Comparison of ENCODE assay signal across 9 mouse cellular contexts in the genomic region with DNA sequence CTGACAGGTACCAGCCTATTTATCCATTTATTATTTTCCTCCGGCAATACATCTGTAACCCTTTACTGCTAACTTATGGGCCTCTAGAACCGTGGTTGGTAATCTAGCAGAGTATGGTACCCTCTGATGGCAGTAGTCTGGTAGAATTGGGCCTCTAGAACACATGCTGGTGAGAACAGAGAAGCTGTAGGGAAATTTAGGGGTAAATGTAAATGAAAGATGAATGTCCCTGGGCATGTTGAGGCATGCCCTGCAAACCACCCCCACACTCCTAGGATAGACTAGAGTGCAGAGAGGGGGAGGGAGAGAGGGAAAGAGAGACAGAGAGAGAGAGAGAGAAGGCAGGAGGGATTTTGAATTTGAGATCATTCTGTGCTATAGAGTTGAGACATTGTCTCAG. TPM values are rescaled to one million over a fixed set of nuclear protein-coding genes. Genes with fewer than 3 reads are reported as not detected.
DNase-seq lines count a peak whose midpoint lies in the region; ATAC-seq and TF ChIP-seq lines count a peak whose summit lies in the region.
"Had no signal": no experiment of that assay in that cellular context is flagged by ENCODE, and none has a peak within 500 bp of the region (broad histone marks: within the 10 kb centered on the region; RNA-seq: fewer than 3 reads in every experiment).

No protein-coding gene starts in this region.

- H3K4me2 ChIP-seq in kidney, embryonic 15.5 days, result peak overlapping the region; percentile 81
- peak overlapping the region; percentile 78 for H3K4me2 ChIP-seq in hindbrain, postnatal 0 days (ENCODE audit: low read depth, low read length)
- H3K4me2 ChIP-seq in midbrain, embryonic 16.5 days (ENCODE audit: low read length), result peak overlapping the region; percentile 62

- 42% methylated on average over 2 of the region's 2 CpGs for whole genome bisulfite sequencing in kidney, embryonic 15.5 days
- 35% methylated on average over 2 of the region's 2 CpGs for WGBS in kidney, adult 2 months
- 66% methylated on average over 2 of the region's 2 CpGs for WGBS in bone marrow, adult 2 months
- 41% methylated on average over 2 of the region's 2 CpGs for WGBS in hindbrain, postnatal 0 days
- WGBS in midbrain, embryonic 16.5 days, result 37% methylated on average over 2 of the region's 2 CpGs

- peaks cover 38% of the 10 kb centered on the region for H3K4me1 ChIP-seq in kidney, embryonic 15.5 days
- H3K4me1 ChIP-seq in kidney, adult 2 months (ENCODE audit: control insufficient read depth, insufficient read depth, low read length), result peaks cover 4% of the 10 kb centered on the region; the same call in 1 of the 2 replicates
- H3K4me1 ChIP-seq in bone marrow, adult 2 months (ENCODE audit: control insufficient read depth, insufficient read depth, low read length), result peaks cover 7% of the 10 kb centered on the region
- H3K4me1 ChIP-seq in hindbrain, postnatal 0 days (ENCODE audit: insufficient read depth, low read length), result no peaks in the 10 kb centered on the region
- H3K4me1 ChIP-seq in midbrain, embryonic 16.5 days (ENCODE audit: control insufficient read depth, insufficient read depth, low read length), result peaks cover 10% of the 10 kb centered on the region

- peaks cover 19% of the 10 kb centered on the region for H3K36me3 ChIP-seq in kidney, embryonic 15.5 days
- no peaks in the 10 kb centered on the region for H3K36me3 ChIP-seq in kidney, adult 2 months (ENCODE audit: control insufficient read depth, insufficient read depth, low read length)
- no peaks in the 10 kb centered on the region for H3K36me3 ChIP-seq in hindbrain, postnatal 0 days (ENCODE audit: insufficient read depth, low read length)
- no peaks in the 10 kb centered on the region for H3K36me3 ChIP-seq in midbrain, embryonic 16.5 days (ENCODE audit: control insufficient read depth, insufficient read depth, low read length)

- intact Hi-C loops in left cerebral cortex, postnatal 10 days (cut with DNase I), result no loop called here

- peak overlapping the region; percentile 62 for H3K9ac ChIP-seq in kidney, embryonic 15.5 days
- no peak overlapping the region for H3K9ac ChIP-seq in hindbrain, postnatal 0 days (replicated peaks; ENCODE audit: low read length)
- no peak overlapping the region for H3K9ac ChIP-seq in midbrain, embryonic 16.5 days (ENCODE audit: low read depth, low read length)

- ATAC-seq in kidney, embryonic 15.5 days (replicated peaks; ENCODE audit: low FRiP score), result no peak
- ATAC-seq in hindbrain, postnatal 0 days, result no peak
- ATAC-seq in midbrain, embryonic 16.5 days, result no peak

- TF ChIP-seq POLR2A in kidney, adult 2 months (IDR thresholded peaks at IDR 0.05; ENCODE audit: low read depth, low read length), result no peak
- no peak for TF ChIP-seq POLR2A in bone marrow, adult 2 months (IDR thresholded peaks at IDR 0.05; ENCODE audit: borderline replicate concordance, control insufficient read depth, low read depth, low read length)

- peak overlapping the region; percentile 79 for H3K4me3 ChIP-seq in kidney, embryonic 15.5 days (replicated peaks)
- no peak overlapping the region for H3K4me3 ChIP-seq in kidney, adult 2 months (ENCODE audit: insufficient read depth, low read depth, low read length)
- H3K4me3 ChIP-seq in bone marrow, adult 2 months (replicated peaks; ENCODE audit: control insufficient read depth, low read depth, low read length), result peak overlapping the region; percentile 93
- H3K4me3 ChIP-seq in hindbrain, postnatal 0 days (ENCODE audit: low read length), result peak overlapping the region; percentile 64
- H3K4me3 ChIP-seq in midbrain, embryonic 16.5 days (ENCODE audit: low read depth, low read length), result peak overlapping the region; percentile 55

- H3K27me3 ChIP-seq in kidney, embryonic 15.5 days, result no peaks in the 10 kb centered on the region
- H3K27me3 ChIP-seq in kidney, adult 2 months (replicated peaks; ENCODE audit: control insufficient read depth, insufficient read depth, low read length), result no peaks in the 10 kb centered on the region
- H3K27me3 ChIP-seq in hindbrain, postnatal 0 days (ENCODE audit: insufficient read depth, low read length), result no peaks in the 10 kb centered on the region
- no peaks in the 10 kb centered on the region for H3K27me3 ChIP-seq in midbrain, embryonic 16.5 days (ENCODE audit: control insufficient read depth, insufficient read depth, low read depth, low read length)

- no peaks in the 10 kb centered on the region for H3K9me3 ChIP-seq in kidney, embryonic 15.5 days (replicated peaks)
- H3K9me3 ChIP-seq in hindbrain, postnatal 0 days (ENCODE audit: low read length), result no peaks in the 10 kb centered on the region
- H3K9me3 ChIP-seq in midbrain, embryonic 16.5 days (replicated peaks; ENCODE audit: control insufficient read depth, low read length, poor library complexity, severe bottlenecking), result no peaks in the 10 kb centered on the region

- DNase-seq in kidney, adult 2 months, result no peak
- DNase-seq in hindbrain, postnatal 0 days (ENCODE audit: low spot score), result no peak
- no peak for DNase-seq in cerebellum, postnatal 4 days (ENCODE audit: low spot score in 2 of 2)
- no peak for DNase-seq in left cerebral cortex, postnatal 10 days (ENCODE audit: extremely low spot score in 1 of 2, low spot score in 2 of 2)
- no peak for DNase-seq in kidney, postnatal 14 days

- no peak for TF ChIP-seq CTCF in kidney, adult 2 months (conservative IDR thresholded peaks at IDR 0.05; ENCODE audit: insufficient read depth, insufficient read length, low read depth, low read length)
- no peak for TF ChIP-seq CTCF in bone marrow, adult 2 months (IDR thresholded peaks at IDR 0.05; ENCODE audit: control insufficient read depth, insufficient read depth, low read length)
- TF ChIP-seq CTCF in hindbrain, postnatal 0 days (IDR thresholded peaks at IDR 0.05; ENCODE audit: low read depth), result no peak

- H3K27ac ChIP-seq in kidney, embryonic 15.5 days, result no peak overlapping the region
- H3K27ac ChIP-seq in kidney, adult 2 months (ENCODE audit: insufficient read depth, low read depth, low read length), result no peak overlapping the region
- H3K27ac ChIP-seq in bone marrow, adult 2 months (ENCODE audit: control insufficient read depth, insufficient read depth, low read depth, low read length, poor library complexity), result no peak overlapping the region
- no peak overlapping the region for H3K27ac ChIP-seq in hindbrain, postnatal 0 days
- H3K27ac ChIP-seq in midbrain, embryonic 16.5 days (ENCODE audit: low read length), result no peak overlapping the region

RNA-seq across cellular contexts. Expression of gene Psrc1, which starts 0.8 kb away (rescaled TPM):
- polyA plus RNA-seq in kidney, embryonic 15.5 days (2015; fragmentation: Nextera tagmentation; extraction: Ambion mirVana), result 47.2 and 48.8 TPM in 2 replicates
- polyA plus RNA-seq in kidney, adult 2 months (2012; rRNA removed), result 1.6 and 1.7 TPM in 2 replicates
- 15.9 and 43.2 TPM in 2 replicates for polyA plus RNA-seq in bone marrow, adult 2 months (2011; ENCODE audit: insufficient read depth, insufficient read length, low replicate concordance, missing spikeins)
- total RNA-seq in hindbrain, postnatal 0 days (2014; rRNA removed), result 11.0 and 15.0 TPM in 2 replicates
- 8.4 and 11.0 TPM in 2 replicates for polyA plus RNA-seq in hindbrain, postnatal 0 days (2015; fragmentation: Nextera tagmentation; extraction: Ambion mirVana)
- polyA plus RNA-seq in midbrain, embryonic 16.5 days (2015; fragmentation: Nextera tagmentation; extraction: Ambion mirVana), result 3.9 and 5.2 TPM in 2 replicates
- 1 to 10 TPM; 6.9 to 10.0 TPM for total RNA-seq in left cerebral cortex, postnatal 10 days (2021)

RNA-seq across cellular contexts. Expression of gene Mybphl, which starts 19.7 kb away (rescaled TPM):
- not detected in 2 replicates for polyA plus RNA-seq in kidney, embryonic 15.5 days (2015; fragmentation: Nextera tagmentation; extraction: Ambion mirVana)
- 0.06 TPM in 1 of 2 replicates, not detected in the other for polyA plus RNA-seq in kidney, adult 2 months (2012; rRNA removed)
- not detected in 2 replicates for polyA plus RNA-seq in bone marrow, adult 2 months (2011; ENCODE audit: insufficient read depth, insufficient read length, low replicate concordance, missing spikeins)
- 0.36 TPM in 1 of 2 replicates, not detected in the other for total RNA-seq in hindbrain, postnatal 0 days (2014; rRNA removed)
- polyA plus RNA-seq in hindbrain, postnatal 0 days (2015; fragmentation: Nextera tagmentation; extraction: Ambion mirVana), result 0.11 and 0.19 TPM in 2 replicates
- polyA plus RNA-seq in midbrain, embryonic 16.5 days (2015; fragmentation: Nextera tagmentation; extraction: Ambion mirVana), result not detected in 2 replicates
- total RNA-seq in left cerebral cortex, postnatal 10 days (2021), result not detected
- polyA plus RNA-seq: small intestine, adult 2 months had no signal

RNA-seq across cellular contexts. Expression of gene Celsr2, which starts 30.9 kb away (rescaled TPM):
- 19.3 and 21.6 TPM in 2 replicates for polyA plus RNA-seq in kidney, embryonic 15.5 days (2015; fragmentation: Nextera tagmentation; extraction: Ambion mirVana)
- polyA plus RNA-seq in kidney, adult 2 months (2012; rRNA removed), result 60.5 and 67.4 TPM in 2 replicates
- 0.75 and 1.5 TPM in 2 replicates for polyA plus RNA-seq in bone marrow, adult 2 months (2011; ENCODE audit: insufficient read depth, insufficient read length, low replicate concordance, missing spikeins)
- 94.8 and 95.3 TPM in 2 replicates for total RNA-seq in hindbrain, postnatal 0 days (2014; rRNA removed)
- 28.1 and 30.6 TPM in 2 replicates for polyA plus RNA-seq in hindbrain, postnatal 0 days (2015; fragmentation: Nextera tagmentation; extraction: Ambion mirVana)
- polyA plus RNA-seq in midbrain, embryonic 16.5 days (2015; fragmentation: Nextera tagmentation; extraction: Ambion mirVana), result 27.9 and 33.2 TPM in 2 replicates
- 100 to 1,000 TPM; 168 to 169 TPM for total RNA-seq in left cerebral cortex, postnatal 10 days (2021)
